Mouse (Mus musculus): Measurements from ENCODE around the gene Ptpn18.

- TF ChIP-seq CTCF (IDR thresholded peaks at IDR 0.05; ENCODE audit: insufficient read depth, low read depth, low read length): no peak
- no peak for TF ChIP-seq POLR2A (IDR thresholded peaks at IDR 0.05; ENCODE audit: insufficient read depth, low read depth, low read length)
Observed at GRCm38 (mm10) chr1:34516595-34516994, 57.0 kb downstream of the Ptpn18 start.
